Mouse (Mus musculus) embryonic fibroblast, embryonic 13.5 days (primary cell): ENCODE data around the gene Lexm.

ENCODE experiments used
- CTCF ChIP-seq: IDR thresholded peaks from 2 replicates; pipeline ENCODE4 v1.5.1; 2011; ENCODE audit warnings: mild to moderate bottlenecking, control low read depth, low read length, moderate library complexity, borderline replicate concordance; ENCODE audit not compliant: insufficient read depth
- POLR2A ChIP-seq: IDR thresholded peaks from 2 replicates; pipeline ENCODE4 v1.6.1; 2011; ENCODE audit warnings: low read depth, mild to moderate bottlenecking, control low read depth, low read length, moderate library complexity

GRCm38 (mm10) chr4:106593636-106594035, 23.4 kb downstream of the Lexm start:
- no peak for TF ChIP-seq CTCF
- TF ChIP-seq POLR2A, result no peak
